Mouse (Mus musculus): ENCODE data around the gene Eva1a.

Gene Eva1a

DNA sequence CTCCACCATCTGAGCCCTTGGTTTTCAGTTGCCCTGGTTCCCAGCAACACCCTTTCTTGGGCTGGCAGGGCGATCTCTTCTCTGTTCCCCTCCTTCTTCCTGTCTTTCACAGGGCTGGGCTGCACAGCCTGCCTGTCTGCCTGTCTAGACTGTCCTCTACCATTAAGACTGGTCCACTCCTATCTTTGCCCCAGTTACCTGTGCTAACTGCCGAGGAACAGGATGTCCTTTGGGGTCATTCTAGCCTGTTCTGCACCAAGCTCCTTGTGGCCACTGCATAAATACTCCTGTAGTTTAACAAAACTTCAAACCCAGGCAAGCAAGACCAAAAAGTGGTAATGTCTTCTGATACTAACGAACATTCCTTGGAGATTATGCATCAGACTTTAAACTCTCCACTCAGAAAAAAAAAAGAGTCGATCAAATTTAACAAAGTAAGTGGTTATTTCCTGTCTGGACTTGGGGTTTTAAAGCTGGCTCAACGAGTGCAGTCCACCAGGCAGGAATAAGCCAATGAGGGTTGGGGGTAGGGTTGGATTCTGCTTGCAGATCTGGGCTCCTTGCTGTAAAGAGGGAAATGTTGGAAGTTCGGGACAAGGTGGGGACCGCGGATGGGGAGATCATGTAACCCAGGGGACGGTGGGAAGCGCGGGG is at the start of gene Eva1a:
Eva1a (plus strand) TSS at position 210 of the 654 bp plus-strand sequence.
- DNase-seq: no peak

DNA sequence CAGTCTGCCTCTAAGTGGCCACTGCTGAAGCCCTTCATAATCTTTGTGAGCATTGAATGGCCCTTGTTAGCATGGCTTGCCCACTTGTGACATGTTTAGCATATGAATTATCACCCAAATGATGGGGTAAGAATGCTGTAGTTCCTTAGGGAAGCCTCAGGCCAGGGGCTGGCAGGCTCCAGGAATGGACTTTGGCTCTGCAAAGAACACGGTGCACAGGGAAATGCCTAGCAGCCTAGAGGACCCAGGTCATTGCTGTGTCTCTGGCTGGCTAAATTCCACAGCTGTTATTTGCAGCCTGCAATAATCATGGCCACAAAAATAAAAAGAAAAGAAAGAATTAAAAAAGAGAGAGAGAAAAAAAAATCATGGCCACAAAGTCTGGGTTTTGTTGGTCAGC is 28.5 kb upstream of the Eva1a start:
- DNase-seq: no peak

DNA sequence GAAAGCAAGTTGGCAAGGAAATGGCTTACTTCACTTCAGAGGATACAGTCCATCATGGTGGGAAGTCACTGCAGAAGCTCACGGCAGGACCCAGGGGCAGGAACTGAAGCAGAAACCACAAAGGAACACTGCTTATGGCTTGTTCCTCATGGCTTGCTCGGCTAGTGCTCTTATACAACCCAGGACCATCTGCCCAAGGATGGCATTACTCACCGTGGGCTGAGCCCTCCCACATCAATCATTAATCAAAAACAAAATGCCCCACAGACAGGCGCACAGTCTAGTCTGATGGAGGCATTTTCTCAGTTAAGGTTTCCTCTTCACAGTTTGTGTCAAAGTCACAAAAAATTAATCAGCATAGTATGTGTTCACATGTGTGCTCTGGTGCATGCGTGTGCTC is 19.8 kb upstream of the Eva1a start:
- DNase-seq: no peak

DNA sequence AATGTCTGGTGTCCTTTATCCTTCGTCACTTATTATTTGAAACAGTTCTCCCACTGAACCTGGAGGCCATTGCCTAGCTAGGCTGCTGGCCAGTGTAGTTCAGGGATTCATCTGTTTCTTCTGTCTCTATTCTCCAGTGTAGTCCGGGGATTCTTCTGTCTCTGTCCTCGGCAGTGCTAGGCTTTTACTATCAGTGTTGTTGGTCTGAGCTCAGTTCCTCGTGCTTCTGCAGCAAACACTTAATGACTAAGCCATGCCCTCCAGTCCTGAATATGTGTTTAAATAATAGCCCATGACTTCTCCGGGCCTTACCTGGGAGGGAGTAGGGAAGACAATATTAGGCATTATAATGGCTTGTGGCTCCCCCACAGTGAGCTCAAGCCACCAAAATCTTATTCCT is 19.3 kb upstream of the Eva1a start:
- no peak for DNase-seq

DNA sequence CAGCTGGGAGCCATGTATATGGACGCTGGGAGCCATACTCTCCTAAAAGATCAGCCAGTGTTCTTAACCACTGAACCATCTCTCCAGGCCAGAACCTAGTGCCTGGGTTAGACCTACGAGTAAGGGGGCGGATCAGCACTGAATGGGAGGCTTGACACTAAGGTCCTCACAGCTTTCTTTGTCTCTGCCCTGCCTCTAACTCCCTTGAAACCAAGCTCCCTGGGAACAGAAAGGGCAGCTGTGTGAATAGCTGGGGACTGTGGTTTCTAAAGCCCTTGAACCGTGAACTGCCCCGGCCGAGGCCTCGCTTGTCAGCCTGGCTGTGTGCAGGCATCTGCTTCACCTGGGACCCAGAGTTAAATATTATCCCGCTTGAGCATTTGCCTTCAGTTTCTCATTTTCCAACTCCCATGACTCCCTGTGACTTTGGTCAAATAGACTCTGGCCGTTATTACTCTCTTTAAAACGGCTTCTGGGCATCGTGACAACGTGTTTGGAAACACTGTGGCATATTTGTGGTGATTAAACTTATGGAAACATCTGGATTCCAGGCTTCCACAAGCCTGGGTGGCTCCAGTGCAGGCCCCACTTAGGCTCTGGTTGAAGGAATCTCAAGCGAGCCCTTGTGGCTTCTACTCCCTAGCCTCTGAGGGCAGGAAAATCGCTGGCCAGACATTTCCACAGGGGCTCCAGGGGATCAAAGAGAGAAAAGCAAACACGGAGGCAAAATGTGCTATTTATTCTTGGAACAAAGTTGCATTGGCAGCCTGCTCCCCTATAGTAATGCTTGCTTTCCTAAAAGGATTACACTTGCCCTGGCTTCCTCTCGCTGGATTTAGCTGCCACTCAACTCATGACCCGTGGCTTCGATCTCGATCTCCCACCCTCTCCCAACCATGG is 11.0 kb upstream of the Eva1a start:
- DNase-seq: no peak

DNA sequence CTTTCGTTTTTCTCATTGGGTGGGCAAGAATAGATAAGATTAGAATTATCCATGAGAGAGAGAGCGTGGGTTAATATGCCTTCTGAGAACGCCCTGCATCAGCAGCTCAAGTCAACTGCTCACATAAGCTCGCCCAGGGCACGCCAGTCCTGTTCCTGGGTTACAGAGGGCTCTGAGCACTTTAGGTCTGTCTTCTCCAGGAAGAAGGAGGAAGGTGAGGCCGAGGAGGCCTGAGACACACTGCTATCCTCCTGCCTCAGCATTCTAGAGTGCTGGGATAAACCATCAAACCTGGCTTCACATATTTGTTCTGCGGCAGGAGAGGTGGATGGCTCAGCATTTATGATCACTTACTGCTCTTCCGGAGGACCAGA is 10.3 kb upstream of the Eva1a start:
- DNase-seq: no peak

DNA sequence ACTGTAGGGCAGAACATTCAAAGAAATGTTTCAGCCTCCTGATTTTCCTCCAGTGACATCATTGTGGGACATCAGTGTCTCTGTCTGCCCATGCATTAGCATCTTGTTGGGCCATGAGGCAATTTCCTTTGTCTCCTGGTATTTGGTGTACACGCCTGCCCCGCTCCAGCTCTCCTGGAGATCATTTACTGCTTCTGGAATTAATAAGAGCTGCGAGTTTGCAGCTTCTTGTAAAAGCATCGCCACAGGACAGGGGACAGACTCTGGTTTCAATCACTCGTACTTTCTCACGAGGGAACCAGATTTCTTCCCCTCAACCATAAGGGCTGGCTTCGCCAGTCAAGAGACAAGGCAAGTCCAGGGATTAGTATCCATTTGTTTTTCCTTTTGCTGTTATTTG is 3.6 kb upstream of the Eva1a start:
- DNase-seq: no peak

DNA sequence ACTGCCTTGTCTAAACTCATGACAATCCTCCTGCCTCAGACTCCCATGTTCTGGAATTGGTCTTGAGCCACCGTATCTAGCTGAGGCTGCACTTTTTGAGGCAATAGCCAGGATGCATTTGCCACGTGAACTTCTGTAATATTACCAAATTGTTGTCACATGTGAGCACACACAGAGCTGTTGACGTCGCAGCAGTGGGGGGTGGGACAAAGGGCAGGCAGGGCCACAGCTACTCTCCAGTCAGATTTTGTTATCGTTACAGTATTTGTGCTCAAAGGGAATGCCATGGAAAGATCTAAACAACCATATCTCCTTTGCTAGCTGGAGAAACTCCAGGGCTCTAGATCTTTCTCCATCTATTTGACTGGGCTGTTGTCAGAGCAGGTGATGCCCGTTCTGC is 1.6 kb upstream of the Eva1a start:
- DNase-seq: no peak

DNA sequence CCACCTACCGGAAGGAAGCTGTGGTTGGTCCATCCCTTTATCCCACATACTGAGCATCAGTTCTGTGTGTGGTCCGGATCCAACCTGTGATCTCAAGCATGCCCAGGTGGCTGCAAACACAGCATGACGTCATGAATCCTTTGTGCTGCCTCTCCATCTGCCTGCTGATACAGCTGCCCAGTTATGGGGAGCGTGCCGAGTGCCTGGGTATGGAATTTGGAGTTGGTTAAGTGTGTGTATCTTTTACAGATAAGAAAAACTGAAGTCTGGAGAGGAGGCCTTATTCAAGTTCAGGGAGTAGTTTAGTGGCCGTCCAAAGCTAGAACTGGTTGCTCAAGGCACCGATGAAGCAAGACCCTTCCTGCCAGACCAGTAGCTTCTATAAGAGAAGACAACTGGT is 875 bp upstream of the Eva1a start:
- DNase-seq: peak in 1 of 2 experiments; percentile 23

DNA sequence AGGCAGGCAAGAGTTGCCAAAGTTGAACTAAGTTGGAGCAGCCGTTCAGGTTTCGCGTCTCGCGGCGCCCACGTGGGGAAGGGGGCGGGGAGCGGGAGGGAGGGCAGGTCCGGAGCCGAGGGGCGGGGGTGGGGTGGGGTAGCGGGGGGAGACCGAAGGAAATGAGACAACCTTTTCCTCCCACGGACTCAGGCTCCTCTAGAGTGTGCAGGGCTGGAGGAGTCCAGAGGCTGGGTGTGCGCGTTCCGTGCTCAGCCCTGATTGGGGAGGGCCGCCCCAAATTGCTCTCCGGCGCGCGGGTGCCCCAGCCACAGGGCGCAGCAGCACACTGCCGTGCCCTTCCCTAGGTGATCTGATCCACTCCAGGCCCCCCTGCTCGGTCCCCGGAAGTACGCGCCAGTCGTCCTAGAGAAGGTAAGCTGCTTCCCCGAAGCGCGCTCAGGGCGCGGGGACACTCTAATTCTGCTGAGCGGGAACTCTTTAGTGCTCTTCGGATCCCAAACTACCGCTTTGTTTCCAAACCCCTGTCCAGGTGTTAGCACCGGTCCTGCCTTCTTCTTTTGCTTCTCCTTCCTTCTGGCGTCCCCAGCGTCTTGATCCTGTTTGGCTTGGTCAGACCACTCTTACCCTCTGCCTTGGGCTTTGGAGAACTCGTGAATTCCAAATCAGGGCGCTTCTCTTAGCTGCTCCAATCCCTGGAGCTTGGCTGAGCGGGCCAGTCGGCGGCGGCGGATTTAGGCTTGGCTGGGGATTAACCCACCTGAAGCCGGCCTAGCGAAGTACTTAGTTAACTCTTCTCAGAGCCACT is 849 bp downstream of the Eva1a start:
- DNase-seq: peak; percentile 18 to 40

DNA sequence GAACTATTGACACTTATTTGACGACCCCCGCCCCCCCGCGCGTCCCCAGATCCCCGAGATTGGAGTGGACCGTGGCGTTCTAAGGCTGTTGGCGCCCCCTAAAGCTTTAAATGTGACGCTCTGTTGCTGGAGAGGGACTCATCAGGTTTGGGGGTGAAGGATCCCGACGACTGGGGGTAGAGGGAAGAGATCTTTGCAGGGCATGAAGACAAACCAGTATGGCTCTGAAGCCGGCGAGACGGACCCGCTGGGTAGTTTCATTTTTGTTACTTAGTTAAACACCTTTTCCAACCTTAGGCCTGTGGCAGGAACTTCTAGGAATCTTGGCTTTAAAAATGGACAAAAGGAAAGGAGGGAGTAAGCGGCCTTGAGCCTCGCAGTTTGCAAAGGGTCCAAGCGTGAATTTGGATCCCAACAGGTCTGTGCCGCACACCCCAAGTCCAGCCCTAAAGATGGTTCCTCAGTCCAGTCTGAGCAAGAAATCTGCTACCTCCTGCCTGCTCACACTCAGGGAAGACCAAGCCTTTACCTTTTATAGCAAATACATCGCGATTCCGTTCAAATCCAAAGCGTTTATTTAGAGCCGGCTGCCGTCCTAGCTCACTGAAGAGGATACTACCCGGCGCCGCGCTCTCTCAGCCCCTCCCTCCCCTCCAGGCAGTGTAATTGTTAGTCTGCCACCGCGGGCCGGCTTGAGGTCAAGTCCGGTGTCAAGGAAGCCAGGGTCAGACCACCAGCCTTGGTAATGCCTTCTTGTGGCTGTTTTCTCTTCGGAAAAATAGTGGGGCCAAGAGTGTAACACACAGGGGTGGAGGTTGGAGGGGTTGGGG is 1.7 kb downstream of the Eva1a start:
- peak; percentile 48 to 54 for DNase-seq

DNA sequence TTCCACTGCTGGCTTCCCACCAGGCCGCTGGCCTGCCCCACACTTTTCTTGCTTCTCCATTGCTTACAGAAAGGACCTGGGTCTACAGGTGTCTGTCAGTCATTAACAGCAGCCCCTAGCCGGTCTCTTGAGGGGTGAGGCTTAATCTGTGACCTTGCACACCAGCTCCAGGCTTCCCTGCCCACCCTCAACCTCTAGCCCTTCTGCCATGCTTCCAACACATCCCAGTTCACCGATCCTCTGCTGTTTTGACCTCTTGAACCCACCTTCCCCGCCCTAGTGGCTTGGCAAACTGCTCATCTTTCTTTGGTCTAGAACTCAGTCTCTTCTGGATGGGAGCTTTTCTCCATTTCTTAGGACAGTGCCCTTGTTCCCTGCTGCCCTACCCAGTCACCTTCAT is 2.8 kb downstream of the Eva1a start:
- no peak for DNase-seq

DNA sequence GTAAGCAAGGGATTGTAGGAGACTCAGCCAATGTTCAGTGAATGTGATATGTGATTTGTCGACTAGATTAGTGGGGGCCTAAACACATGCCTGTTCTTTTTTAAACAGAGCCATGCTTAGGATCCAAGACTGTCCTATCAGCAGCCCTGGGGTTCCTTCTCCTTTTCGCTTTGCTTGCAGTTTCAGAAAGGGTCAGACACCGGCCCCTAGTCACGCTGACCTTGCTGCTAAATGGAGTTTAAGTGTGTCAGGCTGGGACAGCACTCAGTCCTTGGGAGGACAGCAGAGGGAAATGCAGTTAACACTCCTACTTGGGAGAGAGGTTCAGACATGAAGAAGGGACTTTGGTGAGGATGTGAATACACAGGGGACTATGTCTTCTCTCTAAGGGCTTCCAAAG is 3.7 kb downstream of the Eva1a start:
- DNase-seq: no peak

DNA sequence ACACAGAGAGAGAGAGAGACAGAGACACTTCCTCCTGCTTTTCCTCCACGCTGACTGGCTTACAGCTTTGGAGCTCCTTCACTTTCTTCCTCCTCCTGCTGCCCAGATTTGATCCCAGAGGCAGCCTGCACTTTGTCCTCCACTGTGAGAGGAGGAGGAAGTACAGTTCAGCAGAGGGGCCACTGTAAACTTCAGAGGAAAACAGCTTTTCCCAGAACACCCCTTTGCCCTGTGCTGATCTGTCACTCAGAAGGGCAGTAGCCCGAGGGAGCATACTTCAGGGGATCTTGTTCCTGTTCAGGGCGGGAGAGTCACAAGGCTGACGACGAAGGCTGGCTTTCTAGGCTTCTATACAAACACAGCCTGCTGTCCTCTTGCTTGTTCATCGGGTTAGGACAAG is 7.1 kb downstream of the Eva1a start:
- no peak for DNase-seq

DNA sequence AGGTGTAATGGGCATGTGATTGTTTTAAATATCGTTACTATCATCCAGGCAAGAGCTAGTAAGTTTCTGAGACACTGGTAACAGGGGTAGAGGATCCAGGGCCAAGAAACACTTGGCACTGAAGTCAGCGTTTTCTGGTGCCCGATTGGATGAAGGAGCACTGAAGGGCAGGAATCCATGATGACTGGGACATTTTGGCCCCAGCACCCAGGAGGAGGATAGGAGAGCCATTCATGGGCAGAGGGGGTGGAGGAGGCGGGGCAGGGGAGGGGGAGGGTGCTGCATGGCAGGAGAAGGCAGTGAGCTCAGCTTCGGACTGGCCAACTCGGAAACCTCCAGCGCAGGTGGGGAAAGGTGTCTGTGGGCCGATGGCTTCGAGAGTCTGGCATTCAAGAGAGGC is 9.4 kb downstream of the Eva1a start:
- DNase-seq: peak; percentile 42 to 60

DNA sequence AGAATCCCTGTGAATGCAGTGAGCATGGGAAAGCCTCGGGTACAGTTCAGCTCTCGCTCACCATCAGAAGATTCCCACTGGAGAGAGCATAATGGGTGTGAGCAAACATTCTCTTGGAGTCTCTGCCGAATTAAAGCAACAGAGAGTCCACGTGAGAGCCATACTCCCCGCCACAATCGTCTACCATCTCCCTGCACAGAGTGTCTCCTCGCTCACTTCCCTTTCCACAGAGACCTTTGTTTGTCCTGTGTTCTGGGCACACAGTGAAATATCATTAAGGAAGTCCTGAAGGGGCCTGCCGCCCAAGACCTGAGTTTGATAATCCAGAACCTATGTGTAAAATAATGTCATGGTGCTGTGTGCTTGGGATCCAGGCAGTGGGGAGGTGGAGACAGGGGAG is 10.7 kb downstream of the Eva1a start:
- DNase-seq: no peak

DNA sequence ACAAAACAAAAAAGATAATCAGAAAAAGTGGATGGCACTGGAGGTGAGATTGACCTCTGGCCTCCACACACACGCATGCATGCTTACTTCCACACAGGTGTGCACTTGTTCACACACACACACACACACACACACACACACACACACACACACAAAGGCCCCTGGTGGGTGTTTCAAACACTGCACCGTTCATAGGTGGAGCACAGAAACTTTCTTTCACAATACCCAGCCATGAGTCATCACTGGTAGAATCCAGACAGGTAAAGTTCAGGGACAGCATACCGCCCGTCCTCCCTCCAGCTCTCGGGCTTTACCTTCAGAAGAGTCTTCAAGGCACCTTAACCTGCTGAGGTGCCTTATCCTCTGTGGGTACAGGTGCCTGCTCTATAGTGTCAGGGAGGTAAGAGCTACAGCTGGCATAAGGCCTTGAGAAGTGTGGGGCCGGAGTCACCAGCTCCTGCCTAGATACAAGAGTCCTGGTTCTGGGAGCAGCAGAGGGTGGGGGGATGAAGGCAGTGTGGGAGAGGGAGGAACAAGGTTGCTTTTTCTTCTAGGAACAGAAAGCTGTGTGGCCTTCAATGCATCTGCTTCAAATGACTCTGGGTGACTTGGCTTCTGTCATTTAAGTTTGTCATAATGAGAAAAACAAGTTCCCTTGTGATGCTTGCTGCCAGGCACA is 11.3 kb downstream of the Eva1a start:
- DNase-seq: no peak

DNA sequence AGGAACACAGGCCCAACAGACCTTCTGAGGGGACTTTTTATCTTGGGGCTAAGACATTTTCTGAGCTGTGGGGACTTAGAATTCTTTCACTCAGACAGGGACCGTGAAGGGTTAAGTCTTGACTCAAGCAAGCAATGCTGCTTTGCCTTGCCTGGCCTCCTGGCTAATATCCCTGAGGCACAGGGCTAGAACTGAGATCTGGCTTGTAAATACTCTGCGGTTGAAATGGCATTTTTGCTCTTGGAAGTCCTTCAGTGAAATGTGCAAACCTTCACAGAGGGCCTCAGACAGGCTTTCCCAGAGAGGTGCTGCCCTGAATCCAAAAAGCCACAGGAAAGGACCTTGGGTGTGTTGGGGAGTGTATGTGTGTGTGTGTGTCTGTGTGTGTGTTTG is 11.9 kb downstream of the Eva1a start:
- no peak for DNase-seq

DNA sequence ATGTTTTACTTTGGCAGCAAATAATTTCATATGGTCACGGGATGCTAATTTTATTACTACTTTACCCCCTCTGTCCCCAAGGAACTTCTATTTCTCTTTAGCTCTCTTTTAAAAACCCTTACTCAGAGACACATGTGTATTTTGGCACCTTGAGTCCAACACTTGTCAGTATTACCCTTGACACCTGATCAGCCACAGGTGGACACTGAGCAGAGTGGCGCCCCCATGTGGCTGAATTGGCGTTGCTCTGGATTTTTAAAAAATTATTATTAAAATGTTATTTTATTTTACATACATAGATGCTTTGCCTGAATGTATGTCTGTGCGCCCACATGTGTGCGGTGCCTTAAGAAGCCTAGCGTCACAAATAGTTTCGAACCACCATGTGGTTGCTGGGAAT is 14.0 kb downstream of the Eva1a start:
- DNase-seq: no peak

DNA sequence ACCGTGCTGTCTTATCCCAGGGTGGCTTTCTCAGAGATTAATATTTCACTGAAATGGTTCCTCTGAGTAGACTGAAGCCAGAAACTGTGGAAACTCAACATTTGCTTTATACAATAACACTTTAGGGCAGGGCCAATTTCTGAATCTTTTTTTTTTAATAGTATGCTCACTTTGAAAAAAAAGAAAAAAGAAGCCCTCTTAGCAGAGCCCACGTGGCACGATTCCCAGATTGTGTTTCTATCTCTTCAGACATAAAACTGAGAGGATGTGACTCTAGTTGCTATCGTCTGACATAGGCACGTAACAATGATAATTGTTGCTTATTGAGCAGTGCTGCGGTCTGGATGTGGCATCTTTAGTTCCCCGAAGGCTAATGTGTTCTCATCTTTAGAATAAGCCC is 19.1 kb downstream of the Eva1a start:
- DNase-seq: no peak

DNA sequence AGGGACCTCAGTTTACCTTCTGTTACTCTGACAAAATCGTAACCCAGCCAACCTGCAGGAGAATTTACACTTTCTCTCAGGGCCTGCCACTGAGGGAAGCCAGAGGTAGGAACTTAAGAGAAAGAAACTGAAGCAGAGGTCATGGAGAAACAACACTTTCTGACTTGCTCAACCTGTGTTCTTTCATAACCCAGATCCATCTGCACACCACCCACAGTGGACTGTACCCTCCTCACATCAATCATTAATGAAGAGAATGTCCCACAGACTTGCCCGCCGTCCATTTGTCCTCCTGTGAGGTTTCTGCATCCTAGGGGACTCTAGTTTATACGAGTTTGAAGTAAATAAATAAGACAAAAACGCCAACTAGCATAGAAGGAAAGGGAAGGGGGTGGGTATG is 24.4 kb downstream of the Eva1a start:
- no peak for DNase-seq

DNA sequence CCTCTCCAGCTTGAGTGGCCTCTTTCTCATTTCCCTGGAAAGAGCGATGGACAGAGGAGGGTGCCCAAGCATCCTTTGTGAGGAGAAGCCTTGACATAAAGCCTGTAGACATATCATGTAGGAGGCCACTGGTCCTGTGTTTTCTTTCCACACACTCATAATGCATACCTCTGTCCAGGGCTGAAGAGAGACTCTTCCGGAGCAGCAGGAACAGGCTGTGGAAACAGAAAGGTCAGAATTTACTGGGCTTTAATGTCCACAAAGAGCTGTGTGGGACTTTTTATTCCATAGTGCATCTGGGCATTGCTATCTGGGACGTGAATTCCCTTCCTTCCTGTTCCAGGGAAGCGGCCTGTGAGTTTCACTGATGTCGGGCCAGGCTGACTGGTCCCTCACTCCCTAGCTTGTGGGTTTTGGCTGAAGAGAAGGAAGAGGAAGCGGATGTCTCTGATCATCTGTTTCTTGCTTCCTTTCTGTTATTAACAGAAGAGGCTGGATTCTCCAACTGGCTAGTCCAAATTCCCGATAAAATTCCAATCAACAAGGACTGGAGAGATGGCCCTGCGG is 25.8 kb downstream of the Eva1a start:
- no peak for DNase-seq
